Mouse (Mus musculus) gastrocnemius, postnatal 4 days (tissue): ENCODE results near the gene Zfyve19. TPM values are rescaled to one million over a fixed set of nuclear protein-coding genes. Genes with fewer than 3 reads are reported as not detected.

Experiments used
- DNase-seq, 2 experiments: peaks; one replicate each; pipeline ENCODE4 v3.0.0; 2021 to 2022; ENCODE audit warnings: low spot score in 2 of 2, mixed read lengths in 2 of 2
- total RNA-seq, 2 experiments: library from RNA; stranded (reverse); gene quantifications; 2 replicates each; pipeline ENCODE4 v1.2.3; 2021

The Zfyve19 gene
- total RNA-seq, 2 experiments from 2014 or later: 24.6 to 25.9 TPM

- no peak for DNase-seq
These were observed 42.0 kb downstream of the Zfyve19 start for GRCm38 (mm10) chr2:119250377-119250776.

- peak; percentile 73 to 82 for DNase-seq
These were observed 42.5 kb downstream of the Zfyve19 start for GRCm38 (mm10) chr2:119250826-119251478.

- DNase-seq: no peak
These were observed 46.6 kb downstream of the Zfyve19 start for GRCm38 (mm10) chr2:119254976-119255375.

GRCm38 (mm10) chr2:119260518-119260917, 52.1 kb downstream of the Zfyve19 start:
- no peak for DNase-seq

GRCm38 (mm10) chr2:119261326-119261725, 52.9 kb downstream of the Zfyve19 start:
- DNase-seq: no peak

GRCm38 (mm10) chr2:119262978-119263377, 54.6 kb downstream of the Zfyve19 start:
- peak in 1 of 2 experiments; percentile 53 for DNase-seq

- DNase-seq: no peak
These were observed 55.4 kb downstream of the Zfyve19 start for GRCm38 (mm10) chr2:119263813-119264212.

Other genes with a start within 250 kb of the Zfyve19 start
- 10 to 100 TPM; 11.2 to 12.9 TPM for gene Ccdc32, start 179.2 kb upstream of the Zfyve19 start, total RNA-seq
- 1 to 10 TPM; 5.8 to 6.3 TPM for gene Rpusd2, start 173.8 kb upstream of the Zfyve19 start, total RNA-seq
- 10 to 100 TPM; 10.4 to 12.2 TPM for gene Knl1, start 161.5 kb upstream of the Zfyve19 start, total RNA-seq
- gene Rad51, start 95.8 kb upstream of the Zfyve19 start, total RNA-seq: 10 to 100 TPM in 1 of 2 experiments, 1 to 10 TPM in 1; 8.4 to 10.4 TPM
- 10 to 100 TPM; 12.6 to 13.7 TPM for gene Rmdn3, start 51.6 kb upstream of the Zfyve19 start, total RNA-seq
- 1 to 10 TPM; 1.2 to 1.5 TPM for gene Gchfr, start 40.8 kb upstream of the Zfyve19 start, total RNA-seq
- under 1 TPM in 1 of 2 experiments, not detected in 1; 0.10 TPM for gene Gm14137, start 34.1 kb upstream of the Zfyve19 start, total RNA-seq
- gene Dnajc17, start 178 bp downstream of the Zfyve19 start, total RNA-seq: 10 to 100 TPM; 16.7 to 17.2 TPM
- not detected for gene Ppp1r14d, start 21.3 kb downstream of the Zfyve19 start, total RNA-seq
- gene Spint1, start 28.7 kb downstream of the Zfyve19 start, total RNA-seq: under 1 TPM in 1 of 2 experiments, not detected in 1; 0.15 TPM
- under 1 TPM in 1 of 2 experiments, not detected in 1; 0.16 TPM for gene Rhov, start 62.7 kb downstream of the Zfyve19 start, total RNA-seq
- gene Vps18, start 80.1 kb downstream of the Zfyve19 start, total RNA-seq: 10 to 100 TPM; 12.6 to 13.0 TPM
- gene Dll4, start 117.2 kb downstream of the Zfyve19 start, total RNA-seq: 10 to 100 TPM; 13.7 to 13.9 TPM
- under 1 TPM; 0.65 to 0.88 TPM for gene Chac1, start 142.6 kb downstream of the Zfyve19 start, total RNA-seq